Mouse (Mus musculus) NIH3T3 (cell line): Measurements from ENCODE around the gene Atg101.
A peak's percentile ranks its signal among the peaks of the same experiment; 100 is the strongest.

ENCODE experiments used
- DNase-seq: peaks from one replicate; pipeline ENCODE4 v3.0.0-alpha.2; 2012; ENCODE audit warnings: low read depth

Atg101 gene

DNA sequence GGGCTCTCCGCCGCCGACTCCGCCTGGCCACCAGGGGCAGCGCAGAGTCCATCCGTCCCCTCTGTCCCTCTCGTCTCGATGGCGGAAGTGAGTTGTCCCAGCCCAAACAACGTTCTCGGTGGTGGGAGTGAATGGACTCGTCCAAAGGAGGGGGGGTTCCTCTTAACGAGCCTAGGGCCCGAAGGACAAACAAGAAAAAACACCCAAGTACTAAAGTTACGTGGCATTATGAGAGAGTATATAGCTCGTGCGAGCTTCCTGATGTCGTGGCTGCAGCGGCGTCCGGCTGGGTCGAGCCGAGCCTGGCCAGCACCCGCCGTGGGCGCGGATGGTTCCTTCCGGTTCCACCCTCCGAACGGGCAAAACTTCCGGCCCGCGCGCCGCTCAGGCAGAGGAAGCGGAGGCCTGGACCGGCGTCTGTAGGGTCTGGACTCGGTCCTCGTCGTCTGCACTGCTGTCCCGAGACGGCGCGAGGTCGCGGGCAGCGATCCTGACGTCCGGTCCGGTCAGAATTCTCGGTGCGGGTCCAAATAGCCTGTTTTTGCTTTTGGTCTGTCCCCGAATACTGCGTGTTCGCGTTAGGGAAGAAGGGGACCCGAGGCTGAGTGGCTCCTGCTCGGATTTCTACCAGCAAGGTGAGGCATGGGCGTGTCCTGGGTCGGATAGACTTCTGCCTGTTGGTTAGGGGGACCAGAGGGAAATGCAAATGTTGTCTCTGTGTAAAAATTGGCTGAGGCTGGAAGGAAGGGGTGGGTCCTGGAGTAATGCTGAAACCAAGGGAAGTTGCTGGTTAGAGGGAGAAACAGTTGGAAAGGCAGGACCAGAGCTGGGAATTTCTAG lies at the start of gene Atg101:
Atg101 (plus strand) TSS at position 362 of the 840 bp plus-strand sequence.
- peak; percentile 95 for DNase-seq

DNA sequence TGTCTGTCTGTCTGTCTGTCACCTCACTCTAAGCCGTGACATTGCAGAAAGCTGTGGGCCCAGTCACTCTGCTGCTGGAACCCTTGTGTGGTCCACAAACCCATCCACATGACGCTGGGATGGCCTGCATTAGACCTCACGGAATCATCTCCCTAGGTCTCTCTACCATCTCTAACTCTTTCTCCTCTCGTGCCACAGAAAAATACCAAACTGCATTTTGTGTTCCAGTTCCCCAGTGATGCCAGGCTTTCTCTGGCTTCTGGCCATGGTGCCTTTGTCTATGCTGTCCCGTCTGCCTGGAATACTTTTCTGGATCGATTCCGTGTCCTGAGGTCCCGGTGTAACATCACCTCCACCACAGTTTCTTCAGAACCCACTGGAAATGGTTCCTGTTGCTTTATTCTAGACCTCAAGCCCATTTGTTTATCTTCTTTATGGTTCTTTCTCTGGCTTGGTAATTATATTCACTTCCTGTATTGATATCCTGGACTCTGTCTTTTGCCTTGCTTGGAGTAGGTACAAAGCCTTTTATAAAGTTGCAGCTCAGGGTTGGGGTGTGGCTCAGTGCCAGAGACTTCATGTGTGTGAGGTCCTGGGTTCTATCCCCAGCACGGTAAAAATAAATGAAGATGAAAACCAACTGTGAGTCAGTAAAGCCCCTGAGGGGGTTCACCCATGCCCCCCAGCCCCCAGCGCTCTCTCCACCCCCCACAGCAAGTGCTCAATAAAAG lies 49.3 kb upstream of the Atg101 start:
- no peak for DNase-seq

DNA sequence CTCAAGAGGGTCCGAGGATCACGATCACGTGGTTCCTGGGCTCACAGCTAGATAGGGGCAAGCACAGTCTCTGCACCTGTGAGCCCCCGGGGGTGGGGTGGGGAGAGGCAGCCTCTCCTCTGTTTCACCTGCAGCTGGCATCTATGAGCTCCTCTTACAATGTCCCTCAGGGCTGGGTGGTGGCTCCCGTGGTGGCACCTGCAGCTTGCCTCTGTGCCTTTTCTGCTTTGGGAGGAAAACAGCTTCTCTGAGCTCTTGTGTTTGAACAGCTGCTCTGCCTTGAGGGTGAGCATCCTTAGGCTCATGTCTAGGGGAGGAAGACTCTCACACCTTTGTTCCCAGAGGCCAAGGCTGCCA lies 48.8 kb upstream of the Atg101 start:
- no peak for DNase-seq

DNA sequence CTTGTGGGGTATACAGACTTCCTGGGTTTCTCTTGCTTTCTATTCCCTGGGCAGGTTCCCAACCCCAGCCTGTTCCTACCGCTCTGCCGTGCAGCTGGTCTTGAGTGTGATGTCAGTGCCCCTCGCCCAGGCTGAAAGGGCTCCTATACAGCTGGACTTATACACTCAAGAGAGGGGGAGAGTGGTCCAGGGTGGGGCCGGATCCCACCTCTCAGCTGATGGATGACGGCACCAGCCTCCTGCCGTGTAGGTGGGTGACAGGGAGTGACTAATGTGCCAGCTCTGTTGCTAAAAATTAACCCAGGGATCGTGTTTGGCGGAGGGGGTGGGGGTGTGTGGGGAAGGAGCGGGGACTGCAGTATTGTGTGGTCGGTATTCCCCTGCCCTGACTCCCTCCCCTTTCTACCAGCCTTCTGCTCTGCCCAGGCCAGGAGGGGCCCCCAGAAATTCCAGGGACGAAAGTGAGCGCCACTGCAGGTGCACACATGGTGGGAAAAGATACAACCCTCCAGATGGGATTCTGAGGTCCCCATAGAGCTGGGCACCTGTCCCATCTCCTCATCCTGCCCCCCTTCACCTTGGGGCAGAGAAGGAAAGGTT lies 48.2 kb upstream of the Atg101 start:
- DNase-seq, result no peak

DNA sequence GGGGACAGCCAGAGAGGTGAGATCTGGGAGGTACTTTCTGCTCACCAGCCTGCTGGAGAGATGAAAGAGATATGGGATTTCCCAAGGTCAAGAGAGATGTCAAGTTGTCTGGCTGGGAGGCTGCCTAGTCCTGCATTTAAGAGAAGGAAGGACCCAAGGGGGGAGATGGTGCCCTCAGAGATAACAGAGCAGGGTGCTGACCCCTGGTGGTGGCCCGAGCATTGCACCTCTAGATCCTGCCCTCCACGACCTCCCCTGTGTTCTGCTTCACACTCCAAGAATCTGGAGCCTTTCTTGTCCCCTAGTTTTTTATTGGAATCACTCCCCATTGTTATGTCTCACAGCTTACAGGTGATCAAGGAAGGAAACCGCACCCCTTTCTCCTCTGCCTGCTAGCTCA lies 47.2 kb upstream of the Atg101 start:
- peak; percentile 81 for DNase-seq

DNA sequence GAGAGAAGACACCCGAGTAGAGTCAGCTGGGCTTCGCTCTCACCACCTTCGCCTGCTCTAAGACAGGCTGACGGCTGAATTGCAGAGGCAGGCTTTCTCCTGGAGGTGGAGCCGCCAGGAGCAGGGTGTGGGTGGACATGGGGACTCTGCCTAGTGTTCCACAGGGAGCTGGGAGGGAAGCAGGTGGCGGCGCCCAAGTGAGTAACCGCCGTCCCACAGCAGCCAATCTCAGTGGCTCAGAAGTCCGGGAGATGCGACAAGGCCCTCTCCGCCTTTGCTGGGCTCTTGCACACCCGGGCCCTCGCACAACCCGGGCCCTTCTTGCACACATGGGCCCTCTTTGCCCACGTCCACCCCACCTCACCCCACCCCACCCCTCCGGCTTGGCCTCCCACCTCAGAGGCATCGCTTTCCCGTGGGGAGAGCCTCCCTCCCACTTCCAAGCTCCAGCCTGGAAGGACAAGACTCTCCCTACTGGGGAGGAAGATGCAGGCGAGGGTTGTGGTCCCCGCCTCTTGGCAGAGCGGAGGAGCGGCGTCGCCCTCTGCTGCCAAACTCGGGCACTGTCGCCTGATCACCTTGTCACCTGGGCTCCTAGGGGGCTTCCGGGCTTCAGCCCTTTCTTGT lies 45.1 kb upstream of the Atg101 start:
- DNase-seq, result peak; percentile 73

DNA sequence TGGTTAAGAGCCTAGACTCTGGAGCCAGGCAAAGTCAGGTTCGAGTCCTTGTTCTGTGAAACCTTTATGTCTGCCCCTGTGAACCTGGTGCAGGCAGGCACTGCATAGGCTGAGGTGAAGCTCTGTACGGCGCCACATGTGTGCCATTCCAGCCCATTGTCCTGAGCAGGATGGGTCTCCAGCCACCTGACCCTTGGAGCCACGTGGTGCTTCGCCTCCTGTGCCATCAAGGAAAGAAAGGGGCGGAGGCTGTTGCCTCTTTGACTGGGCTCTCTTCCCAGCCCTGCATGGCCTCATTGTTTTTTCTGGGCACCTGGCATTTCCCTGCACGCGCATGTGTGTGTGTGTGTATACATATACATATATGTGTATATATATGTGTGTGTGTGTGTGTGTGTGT lies 44.3 kb upstream of the Atg101 start:
- no peak for DNase-seq

DNA sequence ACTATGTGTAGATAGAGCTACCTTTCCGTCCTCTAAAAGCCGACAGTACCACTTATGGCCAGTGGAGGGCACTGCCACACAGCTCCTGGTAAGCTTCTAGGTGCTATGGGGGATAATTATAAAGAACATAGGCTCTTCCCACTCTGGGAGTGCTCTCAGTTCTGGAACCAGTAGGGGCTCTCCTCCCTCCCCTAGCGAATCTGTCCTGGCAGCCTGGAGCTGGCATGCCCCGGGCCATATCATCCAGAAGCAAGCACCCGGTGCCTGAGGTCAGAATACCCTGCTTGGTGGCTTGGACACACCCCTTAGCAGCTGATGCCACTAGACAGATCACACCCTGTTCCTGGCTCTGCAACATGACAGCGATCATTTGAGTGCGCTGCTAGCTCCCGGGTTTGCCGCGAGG lies 43.3 kb upstream of the Atg101 start:
- DNase-seq, result peak; percentile 96

DNA sequence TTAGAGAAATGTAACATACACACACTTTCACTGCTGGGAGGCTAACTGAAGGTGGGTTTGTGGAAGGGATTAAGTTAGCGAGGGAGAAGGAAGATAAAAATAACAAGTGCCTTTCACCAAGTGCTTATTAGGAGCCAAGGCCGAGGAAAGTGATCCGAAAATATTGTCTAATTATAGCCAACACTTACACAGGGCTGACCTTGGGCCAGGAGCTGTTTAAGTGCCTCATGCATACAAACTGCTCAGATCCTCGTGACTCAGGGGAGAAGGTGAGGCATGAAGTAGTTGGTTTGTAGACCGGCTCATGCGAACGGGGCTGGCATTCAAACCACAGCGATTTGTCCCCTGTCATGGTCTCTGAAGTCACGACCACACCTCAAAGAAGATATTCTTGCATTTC lies 42.8 kb upstream of the Atg101 start:
- peak; percentile 40 for DNase-seq

DNA sequence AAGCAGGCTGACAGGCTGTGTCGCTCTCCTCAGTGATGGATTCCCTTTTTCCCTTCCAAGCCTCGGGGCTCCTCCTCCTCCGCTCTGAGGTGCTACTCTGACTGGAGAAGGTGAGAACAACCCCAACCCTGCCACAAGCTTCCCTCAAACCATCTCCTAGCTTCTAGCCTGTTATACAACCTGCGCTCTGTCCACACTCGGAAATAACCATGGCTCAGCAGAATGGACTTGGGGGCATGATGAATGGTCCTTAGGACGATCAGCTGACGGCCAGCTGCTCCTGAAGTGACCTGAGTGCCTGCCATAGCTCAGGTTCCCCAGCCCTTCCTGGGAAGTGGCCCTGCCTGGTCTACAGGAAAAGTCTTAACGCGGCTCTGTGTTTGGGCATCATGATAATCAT lies 42.2 kb upstream of the Atg101 start:
- DNase-seq, result no peak

DNA sequence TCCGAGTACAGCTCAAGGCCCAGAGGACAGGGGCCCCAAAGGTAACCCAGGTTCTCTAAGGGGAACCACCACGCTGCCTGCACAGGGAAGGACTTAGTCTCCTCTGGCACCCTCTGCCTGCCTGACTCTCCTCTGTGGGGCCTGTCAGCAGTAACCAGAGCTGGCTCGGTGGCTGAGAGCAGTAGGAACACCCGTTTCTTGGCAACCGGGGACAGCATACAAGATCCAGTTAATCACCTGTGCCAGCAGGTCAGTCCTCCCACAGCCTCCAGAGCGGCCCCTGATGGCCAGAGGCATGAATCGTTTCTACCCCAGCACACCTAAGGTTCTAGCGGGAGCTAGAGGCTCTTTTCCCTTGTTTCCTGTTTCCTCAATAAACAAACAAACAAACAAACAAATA lies 41.4 kb upstream of the Atg101 start:
- DNase-seq, result peak; percentile 52

DNA sequence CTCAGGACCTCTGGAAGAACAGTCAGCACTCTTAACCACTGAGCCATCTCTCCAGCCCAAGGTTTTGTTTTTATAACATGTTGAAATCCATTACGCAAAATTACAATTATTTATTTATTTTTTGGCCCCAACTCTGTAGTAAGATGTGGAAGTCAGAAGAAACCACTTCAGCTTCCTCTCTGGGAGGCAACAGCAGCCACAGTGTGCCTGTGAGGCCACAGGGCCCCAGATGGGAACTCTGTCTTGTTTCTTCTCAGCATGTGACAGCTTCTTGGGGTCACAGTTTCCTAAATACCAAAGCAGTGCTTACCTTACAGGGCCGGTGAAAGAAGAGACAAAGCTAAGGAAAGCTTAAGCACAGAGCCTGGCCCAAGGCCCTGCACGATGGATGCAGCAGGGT lies 40.1 kb upstream of the Atg101 start:
- DNase-seq, result no peak

DNA sequence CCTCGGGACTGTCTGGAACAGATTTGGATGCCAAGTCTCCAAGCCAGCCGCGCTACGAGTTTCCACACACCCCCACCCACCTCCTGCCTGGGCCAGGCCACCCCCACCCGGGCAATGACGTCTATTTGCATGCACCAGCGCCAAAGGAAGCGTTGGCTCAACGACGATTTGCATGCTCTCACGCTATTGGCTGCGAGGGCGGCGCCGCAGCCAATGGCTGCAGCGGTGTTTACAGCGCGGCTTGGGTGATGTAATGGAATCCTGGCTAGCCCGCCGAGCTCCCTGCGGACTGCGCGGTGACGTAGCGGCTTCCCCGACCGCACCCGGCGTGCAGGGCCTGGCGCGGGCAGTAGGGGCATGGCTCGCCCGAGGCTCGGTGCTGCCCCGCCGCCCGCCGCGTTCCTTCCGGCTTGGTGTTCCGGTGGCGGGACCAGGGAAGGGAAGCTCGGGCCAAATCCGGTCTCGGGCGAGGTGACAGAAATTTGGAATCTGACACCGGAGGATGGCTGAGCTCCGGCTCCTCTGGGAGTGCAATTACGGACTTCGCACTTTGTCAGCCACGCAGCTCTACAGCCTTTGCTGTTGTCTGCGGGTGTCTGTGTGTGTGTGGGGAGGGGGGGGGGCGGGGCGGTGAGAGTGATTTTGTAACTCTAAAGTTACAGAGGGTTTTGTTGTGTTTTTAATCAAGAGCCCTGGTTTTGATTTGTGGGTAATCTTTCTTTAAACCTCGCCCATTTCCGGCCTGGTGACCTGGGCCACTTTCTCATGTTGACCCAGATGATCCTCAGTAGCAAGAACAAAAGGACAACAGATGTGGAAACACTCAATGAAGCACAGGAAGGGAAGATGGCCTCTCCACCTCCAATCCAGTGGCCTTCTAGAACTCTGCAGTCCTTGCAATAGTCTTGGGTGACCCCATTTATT lies 37.6 kb upstream of the Atg101 start:
- DNase-seq, result peak; percentile 99

DNA sequence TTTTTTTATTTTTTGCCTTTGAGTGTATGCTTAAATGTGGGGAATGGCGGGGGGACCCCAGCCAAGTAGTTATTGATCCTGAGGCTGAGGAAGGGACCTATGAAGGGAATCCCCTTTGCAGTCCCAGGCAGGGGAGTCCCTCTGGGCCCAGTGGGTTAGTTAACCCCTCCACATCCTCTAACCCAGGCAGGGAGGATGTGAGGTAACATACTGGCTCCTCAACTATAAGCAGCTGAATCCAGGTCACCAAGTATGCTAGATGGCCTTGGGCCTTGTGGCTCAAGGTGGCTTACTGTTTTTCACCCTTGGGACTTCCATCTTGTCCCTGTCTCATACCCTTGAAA lies 36.9 kb upstream of the Atg101 start:
- DNase-seq, result no peak

DNA sequence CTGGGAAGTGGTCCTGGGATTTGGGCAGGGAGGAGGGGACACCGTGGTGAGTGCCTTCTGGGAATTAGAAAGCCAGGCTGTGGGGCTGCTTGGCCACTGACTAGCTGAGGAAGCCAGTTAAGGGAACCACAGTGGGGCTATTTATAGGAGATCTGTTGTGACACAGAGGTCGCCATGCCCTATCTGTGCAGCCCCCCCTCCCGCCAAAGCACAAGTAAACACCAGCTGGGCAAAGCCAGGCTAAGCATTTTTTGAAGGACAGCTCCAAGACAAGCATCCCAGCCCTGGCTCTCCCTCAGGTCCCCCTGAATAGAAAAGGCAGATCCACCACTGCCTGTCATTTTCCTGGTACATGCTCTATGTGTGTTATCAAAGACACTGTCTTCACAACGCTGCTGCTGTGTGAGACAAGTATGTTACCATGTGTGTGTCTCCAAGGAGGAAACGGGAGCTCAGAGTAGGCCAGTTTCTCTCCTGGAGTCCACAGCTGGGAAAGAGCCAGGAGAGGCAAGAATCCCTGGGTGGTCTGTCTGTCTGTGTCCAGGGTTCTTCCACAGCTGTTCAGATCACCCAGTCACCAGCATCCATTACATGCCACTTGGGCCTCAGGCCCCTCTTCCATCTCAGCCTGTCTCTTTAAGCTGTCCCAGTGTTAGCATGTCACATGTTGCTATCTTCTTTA lies 35.9 kb upstream of the Atg101 start:
- no peak for DNase-seq

DNA sequence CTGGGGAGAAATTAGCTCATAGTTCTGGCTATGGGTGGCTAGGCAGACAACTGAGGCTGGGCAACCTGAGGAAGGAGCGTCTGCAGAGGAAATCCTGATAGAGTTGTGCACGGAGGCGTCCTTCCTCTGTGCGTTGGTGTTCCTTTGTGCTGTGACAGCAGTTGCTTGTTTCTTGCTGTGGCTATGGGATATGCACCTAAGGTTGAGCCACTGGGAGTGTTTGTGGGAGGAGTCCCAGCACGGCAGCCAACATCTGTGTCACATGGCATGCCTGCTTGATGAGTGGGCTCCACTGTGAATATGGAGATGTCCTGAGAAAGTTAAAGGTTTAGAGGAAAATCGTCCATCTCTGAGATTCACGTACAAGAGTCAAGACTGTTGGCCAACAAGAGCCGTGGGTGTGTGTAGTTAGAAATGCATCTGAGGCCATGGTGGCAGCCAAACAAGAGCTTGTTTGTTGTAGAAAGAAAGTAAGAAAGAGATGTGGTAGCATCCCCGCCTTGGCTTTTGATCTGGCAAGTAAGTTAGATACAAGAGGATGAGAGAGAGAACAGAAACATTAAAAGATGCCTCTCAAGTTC lies 33.8 kb upstream of the Atg101 start:
- peak; percentile 52 for DNase-seq

DNA sequence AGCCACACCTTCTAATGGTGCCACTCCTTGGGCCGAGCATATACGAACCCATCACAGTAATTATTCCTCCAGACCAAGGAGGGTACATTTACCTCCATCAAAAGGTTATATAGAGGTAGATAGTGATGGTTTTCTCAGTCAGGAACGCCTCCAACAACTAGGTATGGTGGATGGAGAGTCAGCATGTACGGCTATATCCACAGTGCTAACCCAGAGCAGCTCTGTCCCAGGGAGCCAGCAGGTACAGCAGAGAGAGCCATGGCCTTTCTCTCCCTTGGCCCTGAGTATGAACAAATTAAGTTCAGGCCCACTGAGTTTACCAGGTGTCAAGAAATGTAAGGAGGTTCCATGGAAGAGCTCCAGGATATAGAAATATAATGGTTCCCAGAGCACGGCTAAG lies 32.1 kb upstream of the Atg101 start:
- no peak for DNase-seq

DNA sequence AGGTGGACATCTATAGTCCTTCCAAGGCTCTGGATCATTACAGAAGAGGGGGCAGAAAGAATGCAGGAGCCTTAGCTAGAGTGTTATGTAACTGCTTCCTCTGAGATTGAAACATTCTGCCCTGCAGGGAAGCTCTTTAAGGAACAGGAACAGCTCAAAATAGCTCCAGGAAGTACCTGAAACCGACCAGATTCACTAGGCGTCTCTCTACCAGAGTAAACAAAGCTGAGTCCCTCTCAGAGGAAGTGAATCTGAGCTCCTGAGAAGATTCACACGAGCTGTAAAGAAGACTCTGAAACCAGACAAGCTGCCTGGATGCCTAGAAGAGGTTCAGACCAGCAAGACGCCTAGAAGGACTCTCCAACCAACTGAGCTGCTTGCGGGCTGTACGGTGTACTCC lies 31.5 kb upstream of the Atg101 start:
- DNase-seq, result no peak

DNA sequence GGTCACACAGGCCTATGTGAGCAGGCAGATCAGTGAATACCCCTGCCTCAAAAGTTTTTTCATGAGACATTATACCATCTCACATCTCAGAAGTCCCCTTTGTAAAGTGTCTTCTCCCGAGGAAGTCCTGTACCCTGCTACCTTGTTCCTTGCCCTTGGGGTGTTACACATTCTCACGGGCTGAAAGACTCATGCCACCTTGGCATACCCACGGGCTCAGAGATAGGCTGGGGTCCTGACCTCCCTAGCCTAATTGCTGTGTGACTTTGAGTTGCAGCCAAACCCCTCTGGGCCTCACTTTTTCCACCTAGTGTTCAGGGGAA lies 30.5 kb upstream of the Atg101 start:
- DNase-seq, result no peak

DNA sequence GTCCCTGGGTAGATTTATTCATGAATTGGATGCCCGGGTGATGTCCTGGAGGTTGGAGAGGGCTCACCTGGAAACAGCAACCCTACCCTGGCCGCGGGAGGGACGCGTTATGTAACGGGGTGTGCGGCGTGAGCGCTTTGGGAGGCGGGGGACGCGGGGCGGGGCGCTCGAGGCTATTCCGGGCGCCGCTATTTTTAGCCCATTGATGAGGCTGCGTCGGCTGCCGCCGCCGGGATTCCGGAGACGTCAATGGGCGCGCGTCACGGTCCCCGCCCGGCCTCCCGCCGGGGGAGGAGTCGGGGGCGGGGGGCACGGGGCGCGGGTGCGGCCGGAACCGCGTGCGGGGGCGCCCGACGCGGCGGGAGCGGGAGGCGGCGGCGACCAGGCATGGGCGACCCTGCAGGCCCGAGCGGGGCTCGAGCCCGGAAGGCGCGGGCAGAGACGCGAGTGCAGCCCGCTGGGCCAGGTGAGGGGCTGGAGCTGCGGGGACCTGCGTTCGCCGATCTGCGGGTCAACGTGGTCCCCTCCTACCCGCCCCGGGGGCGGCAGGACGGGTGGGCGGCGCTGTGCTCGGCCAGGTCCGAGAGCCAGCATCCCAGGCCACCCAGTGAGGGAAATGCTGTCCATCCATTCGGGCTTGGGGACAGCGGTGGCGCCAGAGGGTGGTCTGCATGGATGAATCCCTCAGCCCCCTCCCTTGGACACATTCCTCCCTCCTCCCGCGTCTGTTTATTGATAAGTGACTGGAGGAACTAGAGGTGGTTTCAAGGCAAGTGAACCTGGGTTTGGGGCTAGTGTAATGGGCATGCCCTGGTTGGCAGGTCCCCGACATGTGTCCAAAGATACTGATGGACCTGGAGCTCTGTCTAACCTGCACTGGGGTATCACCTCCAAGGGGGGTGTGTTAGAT lies 29.9 kb upstream of the Atg101 start, which contains the start of gene Nr4a1:
Nr4a1 (plus strand) TSS at position 384 of the 910 bp plus-strand sequence.
- peak; percentile 88 for DNase-seq
